Mouse (Mus musculus) MEL (cell line): Measurements from ENCODE around the gene Dusp1.

Experiments
- EP300 ChIP-seq, 2 experiments: IDR thresholded peaks; 2 replicates each; pipeline ENCODE4 v1.6.1; 2011; ENCODE audit warnings: improper control_type of control experiment in 2 of 2, low read length in 2 of 2, low read depth in 1 of 2, mild to moderate bottlenecking in 1 of 2
- GABPA ChIP-seq: IDR thresholded peaks from 2 replicates; pipeline ENCODE4 v1.6.1; 2012; ENCODE audit warnings: low read depth, mild to moderate bottlenecking, inconsistent platforms, low read length, improper control_type of control experiment, moderate library complexity
- MAZ ChIP-seq: IDR thresholded peaks from 2 replicates; pipeline ENCODE4 v1.6.1; 2012; ENCODE audit warnings: low read depth, mild to moderate bottlenecking, inconsistent platforms, low read length, improper control_type of control experiment
- NRF1 ChIP-seq: IDR thresholded peaks from 2 replicates; pipeline ENCODE4 v1.6.1; 2014; ENCODE audit warnings: low read depth, mild to moderate bottlenecking, inconsistent platforms, low read length, improper control_type of control experiment, moderate library complexity; ENCODE audit not compliant: poor library complexity, insufficient read depth, severe bottlenecking
- POLR2A ChIP-seq, 2 experiments: IDR thresholded peaks; 2 replicates each; pipeline ENCODE4 v1.6.1; 2011 to 2012; ENCODE audit warnings: low read length in 2 of 2, mild to moderate bottlenecking in 2 of 2, control low read depth in 1 of 2, improper control_type of control experiment in 1 of 2, low read depth in 1 of 2, moderate library complexity in 1 of 2; ENCODE audit not compliant: control insufficient read depth in 1 of 2, insufficient read depth in 1 of 2, poor library complexity in 1 of 2

GRCm38 (mm10) chr17:26540083-26540482 lies 21.8 kb downstream of the Dusp1 start:
- no peak for TF ChIP-seq NRF1
- no peak for TF ChIP-seq POLR2A (IDR thresholded peaks at IDR 0.05; ENCODE audit: control insufficient read depth in 1 of 2, insufficient read depth in 1 of 2, low read depth in 1 of 2, low read length in 2 of 2, poor library complexity in 1 of 2)
- TF ChIP-seq GABPA: no peak
- TF ChIP-seq EP300 (IDR thresholded peaks at IDR 0.05; ENCODE audit: low read depth in 1 of 2, low read length in 2 of 2): no peak
- TF ChIP-seq MAZ: no peak
